8 mouse cellular contexts compared by ENCODE assay signal in genomic region chr2:32235886-32236759, GRCm38 (mm10). TPM values are rescaled to one million over a fixed set of nuclear protein-coding genes. Genes with fewer than 3 reads are reported as not detected.
DNase-seq lines count a peak whose midpoint lies in the region; ATAC-seq lines count a peak whose summit lies in the region.

Gene Pomt1, plus strand, starts transcription at chr2:32236590.

- peak; percentile 96 for DNase-seq in CD4-positive helper T cell, adult 2 months (ENCODE audit: low read depth, low spot score)
- peak; percentile 88 for DNase-seq in brain, embryonic 18.5 days (ENCODE audit: low read depth, low spot score)
- DNase-seq in kidney, postnatal 10 days = peak; percentile 94
- peak; percentile 81 to 89 for DNase-seq in natural killer cell, adult 2 months (ENCODE audit: low spot score in 2 of 2)

- ATAC-seq in erythroid progenitor cell, adult 5-6 weeks (replicated peaks; ENCODE audit: low FRiP score, poor library complexity, severe bottlenecking) = peak; percentile 90
- ATAC-seq in heart, embryonic 13.5 days (ENCODE audit: extremely low read depth, insufficient number of reproducible peaks, low FRiP score, low TSS enrichment) = peak; percentile 85
- peak; percentile 90 for ATAC-seq in liver, embryonic 12.5 days
- ATAC-seq in stomach, embryonic 15.5 days (ENCODE audit: insufficient read depth, low FRiP score, low read depth) = peak; percentile 86

- H3K9me3 ChIP-seq in heart, embryonic 13.5 days = no peaks in the 10 kb centered on the region
- no peaks in the 10 kb centered on the region for H3K9me3 ChIP-seq in liver, embryonic 12.5 days (replicated peaks)
- H3K9me3 ChIP-seq in stomach, embryonic 15.5 days = no peaks in the 10 kb centered on the region

- H3K36me3 ChIP-seq in heart, embryonic 13.5 days = peaks cover 51% of the 10 kb centered on the region
- H3K36me3 ChIP-seq in liver, embryonic 12.5 days = peaks cover 61% of the 10 kb centered on the region
- peaks cover 29% of the 10 kb centered on the region for H3K36me3 ChIP-seq in stomach, embryonic 15.5 days

- H3K9ac ChIP-seq in heart, embryonic 13.5 days = peak within 1 kb of the TSS; percentile 91
- H3K9ac ChIP-seq in liver, embryonic 12.5 days = peak within 1 kb of the TSS; percentile 86
- H3K9ac ChIP-seq in stomach, embryonic 15.5 days = peak within 1 kb of the TSS; percentile 49

- H3K4me3 ChIP-seq in heart, embryonic 13.5 days = peak within 1 kb of the TSS; percentile 67
- H3K4me3 ChIP-seq in liver, embryonic 12.5 days = peak within 1 kb of the TSS; percentile 80
- H3K4me3 ChIP-seq in stomach, embryonic 15.5 days (replicated peaks) = peak within 1 kb of the TSS; percentile 67

- no peaks in the 10 kb centered on the region for H3K27me3 ChIP-seq in heart, embryonic 13.5 days (replicated peaks)
- no peaks in the 10 kb centered on the region for H3K27me3 ChIP-seq in liver, embryonic 12.5 days (replicated peaks)
- H3K27me3 ChIP-seq in stomach, embryonic 15.5 days (replicated peaks) = no peaks in the 10 kb centered on the region

- H3K27ac ChIP-seq in heart, embryonic 13.5 days (replicated peaks) = peak within 1 kb of the TSS; percentile 95
- peak within 1 kb of the TSS; percentile 89 for H3K27ac ChIP-seq in liver, embryonic 12.5 days
- H3K27ac ChIP-seq in stomach, embryonic 15.5 days = peak within 1 kb of the TSS; percentile 92

- peak within 1 kb of the TSS; percentile 82 for H3K4me2 ChIP-seq in heart, embryonic 13.5 days
- peak within 1 kb of the TSS; percentile 94 for H3K4me2 ChIP-seq in liver, embryonic 12.5 days
- peak within 1 kb of the TSS; percentile 85 for H3K4me2 ChIP-seq in stomach, embryonic 15.5 days

- peaks cover 26% of the 10 kb centered on the region for H3K4me1 ChIP-seq in heart, embryonic 13.5 days
- peaks cover 43% of the 10 kb centered on the region for H3K4me1 ChIP-seq in liver, embryonic 12.5 days
- H3K4me1 ChIP-seq in stomach, embryonic 15.5 days = peaks cover 13% of the 10 kb centered on the region; the same call in 1 of the 2 replicates

- under 1% methylated on average over 54 of the region's 54 CpGs for WGBS in heart, embryonic 13.5 days
- under 1% methylated on average over 54 of the region's 54 CpGs for WGBS in liver, embryonic 12.5 days (ENCODE audit: insufficient replicate concordance)
- under 1% methylated on average over 54 of the region's 54 CpGs for WGBS in stomach, embryonic 15.5 days

RNA-seq across cellular contexts. Expression of gene Pomt1, which starts in this region (rescaled TPM):
- total RNA-seq in erythroid progenitor cell, adult 5-6 weeks (2015; ENCODE audit: low replicate concordance) = 14.1 and 23.1 TPM in 2 replicates
- total RNA-seq in erythroid progenitor cell, adult 5-6 weeks (2017; ENCODE audit: low replicate concordance) = 18.0 and 36.3 TPM in 2 replicates
- polyA plus RNA-seq in heart, embryonic 13.5 days (2015; fragmentation: Nextera tagmentation; extraction: Ambion mirVana) = 16.0 and 18.8 TPM in 2 replicates
- 19.1 and 20.0 TPM in 2 replicates for polyA plus RNA-seq in liver, embryonic 12.5 days (2016; fragmentation: Nextera tagmentation; extraction: Ambion mirVana)
- polyA plus RNA-seq in stomach, embryonic 15.5 days (2015; fragmentation: Nextera tagmentation; extraction: Ambion mirVana) = 23.5 and 27.8 TPM in 2 replicates

Comparison
In these comparisons a context has a peak if more than half of its experiments do, and no peak if none do; other contexts are left out.
1. Peak in every context shown above with its lines: DNase-seq, ATAC-seq, H3K4me3 ChIP-seq and H3K27ac ChIP-seq.